Mouse (Mus musculus) hindbrain, embryonic 10.5 days (tissue): ENCODE data around the gene Hmcn1. TPM values are rescaled to one million over a fixed set of nuclear protein-coding genes. Genes with fewer than 3 reads are reported as not detected.

Source experiments
- DNase-seq: peaks from one replicate; pipeline ENCODE4 v3.0.0-alpha.2; 2017; ENCODE audit warnings: low spot score
- H3K27ac ChIP-seq: fragments of 300-500 bp; sonication (generic); 2 replicates; pipeline ENCODE4 v1.5.1; 2016; ENCODE audit warnings: mild to moderate bottlenecking, moderate library complexity
- H3K27me3 ChIP-seq: fragments of 300-500 bp; sonication (generic); 2 replicates; pipeline ENCODE4 v1.6.1; 2016; ENCODE audit warnings: mild to moderate bottlenecking; ENCODE audit not compliant: poor library complexity, insufficient read depth, severe bottlenecking
- H3K36me3 ChIP-seq: fragments of 300-500 bp; sonication (generic); 2 replicates; pipeline ENCODE4 v1.6.1; 2016; ENCODE audit warnings: mild to moderate bottlenecking, moderate library complexity
- H3K4me1 ChIP-seq: fragments of 300-500 bp; sonication (generic); replicated peaks from 2 replicates; pipeline ENCODE4 v1.6.1; 2016; ENCODE audit warnings: mild to moderate bottlenecking
- H3K4me3 ChIP-seq: fragments of 300-500 bp; sonication (generic); 2 replicates; pipeline ENCODE4 v1.5.1; 2016; ENCODE audit warnings: mild to moderate bottlenecking, moderate library complexity
- H3K9me3 ChIP-seq: fragments of 300-500 bp; sonication (generic); 2 replicates; pipeline ENCODE4 v1.6.1; 2016; ENCODE audit warnings: mild to moderate bottlenecking, moderate library complexity
- WGBS: fragments of 180-500 bp; shearing (Covaris S2); methylation state at CpG from one replicate; pipeline ENCODE4 v1.1.7; 2016; 5-methylcytosine and 5-hydroxymethylcytosine counted together
- polyA plus RNA-seq: library from polyadenylated mRNA; unstranded; fragments of >200 nt; fragmentation: Nextera tagmentation; extraction: Ambion mirVana; gene quantifications from 2 replicates; pipeline ENCODE4 v1.2.1, GENCODE M21; 2016

Gene Hmcn1
- polyA plus RNA-seq, 1 experiment from 2014 or later = 6.9 TPM

- H3K36me3 ChIP-seq = peaks cover 10% of the 10 kb centered on the region
- 91% methylated on average over 3 of the region's 3 CpGs for WGBS
- H3K4me3 ChIP-seq = no peak overlapping the region
- DNase-seq = no peak
- H3K27me3 ChIP-seq = no peaks in the 10 kb centered on the region
- H3K4me1 ChIP-seq = no peaks in the 10 kb centered on the region
- no peak overlapping the region for H3K27ac ChIP-seq
- H3K9me3 ChIP-seq = no peaks in the 10 kb centered on the region
Observed at GRCm38 (mm10) chr1:150631856-150632171, 361.4 kb downstream of the Hmcn1 start.

DNA sequence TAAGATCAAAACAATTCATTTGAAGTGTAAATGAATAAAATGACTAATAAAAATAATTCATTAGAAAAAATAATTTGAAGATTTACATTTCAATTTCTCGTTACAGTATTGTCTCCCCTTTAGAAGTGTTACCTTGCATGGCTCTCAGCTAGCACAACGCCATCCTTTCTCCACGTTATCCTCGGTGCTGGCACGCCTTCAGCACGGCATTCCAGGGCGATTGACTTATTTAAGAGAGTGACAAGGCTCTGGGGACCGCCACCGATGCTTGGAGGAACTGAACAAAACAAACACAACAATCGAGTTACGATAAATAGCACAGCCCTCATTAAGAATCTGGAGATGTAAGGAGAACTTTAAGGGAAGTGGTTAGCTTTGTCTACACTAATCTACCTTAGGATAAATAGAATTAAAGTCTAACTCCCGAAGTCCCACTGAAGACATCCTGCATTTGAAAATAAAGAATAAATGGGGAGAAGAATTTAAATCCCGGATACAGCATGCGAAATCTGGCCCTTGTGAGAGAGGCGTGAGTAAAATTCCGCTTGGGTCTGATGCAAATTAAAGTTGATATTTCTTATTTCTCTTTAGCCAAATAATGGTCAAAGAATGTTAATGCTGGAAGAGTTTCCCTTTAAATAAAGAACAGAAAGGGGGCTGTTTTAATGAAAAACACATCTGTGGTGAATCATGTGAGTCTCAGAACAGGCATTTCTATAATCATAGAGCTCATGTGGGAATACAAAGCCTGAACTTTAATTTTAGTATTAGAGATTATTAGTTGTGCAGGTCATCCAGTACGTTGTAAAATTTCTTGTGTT lies 362.0 kb downstream of the Hmcn1 start:
- peaks cover 10% of the 10 kb centered on the region for H3K36me3 ChIP-seq
- H3K9me3 ChIP-seq = no peaks in the 10 kb centered on the region
- H3K27me3 ChIP-seq = no peaks in the 10 kb centered on the region
- 85% methylated on average over 17 of the region's 17 CpGs for WGBS
- H3K27ac ChIP-seq = no peak overlapping the region
- no peaks in the 10 kb centered on the region for H3K4me1 ChIP-seq
- DNase-seq = no peak
- no peak overlapping the region for H3K4me3 ChIP-seq

GRCm38 (mm10) chr1:150623226-150623625 lies 370.0 kb downstream of the Hmcn1 start:
- peaks cover 8% of the 10 kb centered on the region; the same call in 1 of the 2 replicates for H3K36me3 ChIP-seq
- H3K27me3 ChIP-seq = no peaks in the 10 kb centered on the region
- no peaks in the 10 kb centered on the region for H3K9me3 ChIP-seq
- no peak overlapping the region for H3K4me3 ChIP-seq
- H3K27ac ChIP-seq = no peak overlapping the region
- 0 out of 2 replicates have a peak, but pooled peaks cover 3% of the 10 kb centered on the region for H3K4me1 ChIP-seq
- WGBS = 96% methylated on average over 2 of the region's 2 CpGs
- DNase-seq = no peak

DNA sequence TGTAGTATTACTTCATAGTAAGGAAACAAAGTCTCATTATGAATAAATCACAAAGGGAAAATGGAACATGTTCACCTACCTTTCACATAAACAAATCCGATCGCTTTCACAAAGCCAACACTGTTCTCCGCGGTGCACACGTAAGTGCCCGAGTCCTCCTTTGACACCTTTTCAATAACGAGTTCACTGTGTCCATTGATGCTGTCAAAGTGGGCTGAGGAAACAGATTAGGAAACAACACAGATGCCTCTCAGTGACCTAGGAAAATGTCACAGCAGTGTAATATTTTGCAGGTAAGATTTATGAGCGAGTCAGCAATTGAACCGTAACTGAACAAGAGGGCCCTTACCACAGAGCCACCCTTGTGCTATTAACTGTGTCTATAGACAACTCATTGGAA lies 382.7 kb downstream of the Hmcn1 start:
- 88% methylated on average over 9 of the region's 9 CpGs for WGBS
- H3K4me1 ChIP-seq = no peaks in the 10 kb centered on the region

DNA sequence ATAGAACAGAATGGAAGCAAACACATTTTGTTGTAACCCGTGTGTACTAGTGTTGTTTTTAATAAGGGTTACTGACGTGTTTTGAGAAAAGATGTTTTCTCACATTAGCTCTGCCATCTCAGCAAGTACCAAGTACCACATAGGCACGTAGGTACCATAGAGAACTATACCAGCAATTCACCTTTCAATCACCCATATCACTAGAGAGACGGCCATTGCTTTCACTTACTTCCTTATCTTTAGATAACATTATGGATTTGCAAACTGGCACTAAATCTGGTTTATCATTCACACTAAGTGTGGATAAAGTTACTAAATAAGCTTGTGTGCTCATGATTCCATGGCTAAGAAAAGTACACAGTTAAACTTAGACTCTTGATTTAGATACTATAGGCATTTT lies 387.1 kb downstream of the Hmcn1 start:
- WGBS = 91% methylated on average over 4 of the region's 4 CpGs
- Histone ChIP-seq H3K9me3 (no peaks in the 10 kb centered on the region), H3K4me3 (no peak overlapping the region), H3K27ac (no peak overlapping the region), H3K27me3 (no peaks in the 10 kb centered on the region), H3K36me3 (no peaks in the 10 kb centered on the region), H3K4me1 (no peaks in the 10 kb centered on the region)
- no peak for DNase-seq

More for the DNA sequence above, 382.7 kb downstream of the Hmcn1 start:
- Histone ChIP-seq H3K9me3 (no peaks in the 10 kb centered on the region), H3K27ac (no peak overlapping the region), H3K27me3 (no peaks in the 10 kb centered on the region), H3K36me3 (no peaks in the 10 kb centered on the region), H3K4me3 (no peak overlapping the region)
- no peak for DNase-seq

DNA sequence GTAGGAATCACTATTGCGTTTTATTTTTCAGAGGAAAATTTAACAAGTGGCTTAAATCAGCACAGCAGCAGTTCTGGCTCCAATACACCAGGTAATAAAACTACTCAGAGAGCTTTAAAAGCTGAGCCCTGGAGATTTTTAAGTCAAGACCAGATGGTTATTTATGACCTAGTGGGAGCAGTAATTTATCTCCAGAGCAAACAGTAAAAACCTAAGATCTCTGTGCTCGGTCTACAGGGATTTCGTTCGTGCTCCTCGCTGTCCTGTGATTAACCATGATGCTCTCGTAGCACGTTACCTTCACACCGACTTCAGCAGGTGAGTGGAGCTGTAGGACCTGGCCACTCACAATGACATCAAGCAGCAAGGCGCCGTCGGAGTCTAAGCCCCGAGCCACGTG lies 399.6 kb downstream of the Hmcn1 start:
- H3K9me3 ChIP-seq = no peaks in the 10 kb centered on the region
- H3K27me3 ChIP-seq = peaks cover 33% of the 10 kb centered on the region
- WGBS = 95% methylated on average over 13 of the region's 13 CpGs
- DNase-seq = no peak
- H3K27ac ChIP-seq = no peak overlapping the region
- no peaks in the 10 kb centered on the region for H3K4me1 ChIP-seq
- H3K4me3 ChIP-seq = no peak overlapping the region
- no peaks in the 10 kb centered on the region for H3K36me3 ChIP-seq

DNA sequence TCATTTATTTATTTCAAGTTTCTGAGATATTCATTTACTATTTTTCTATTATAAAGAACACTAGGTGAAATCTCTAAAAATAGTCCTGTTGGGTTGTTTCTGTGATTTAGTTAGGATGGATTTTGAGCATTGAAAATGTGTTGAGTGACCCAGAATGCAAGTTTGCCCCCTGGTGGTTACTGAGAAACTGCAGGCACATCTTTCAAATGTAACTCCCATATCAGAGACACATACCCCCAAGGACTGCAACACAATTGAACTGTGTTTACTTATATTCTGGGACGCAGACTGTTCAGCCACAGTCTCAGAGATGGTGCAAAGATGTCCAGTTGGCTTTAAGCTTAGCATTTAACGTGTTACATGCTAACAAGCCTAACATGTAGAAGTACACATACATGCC lies 402.0 kb downstream of the Hmcn1 start:
- Histone ChIP-seq H3K4me3 (no peak overlapping the region), H3K9me3 (no peaks in the 10 kb centered on the region), H3K36me3 (no peaks in the 10 kb centered on the region), H3K27me3 (peaks cover 47% of the 10 kb centered on the region), H3K4me1 (no peaks in the 10 kb centered on the region; the same call in 1 of the 2 replicates), H3K27ac (no peak overlapping the region)
- WGBS = 37% methylated on average over 2 of the region's 2 CpGs
- DNase-seq = peak; percentile 51

GRCm38 (mm10) chr1:150587410-150587809 lies 405.8 kb downstream of the Hmcn1 start:
- Histone ChIP-seq H3K4me1 (peaks cover 8% of the 10 kb centered on the region), H3K27me3 (peaks cover 78% of the 10 kb centered on the region), H3K27ac (no peak overlapping the region), H3K36me3 (0 out of 2 replicates have a peak, but pooled peaks cover 4% of the 10 kb centered on the region), H3K9me3 (no peaks in the 10 kb centered on the region), H3K4me3 (no peak overlapping the region)
- DNase-seq = peak; percentile 60

GRCm38 (mm10) chr1:150584477-150584876 lies 408.8 kb downstream of the Hmcn1 start:
- DNase-seq = no peak
- 86% methylated on average over 2 of the region's 2 CpGs for WGBS
- Histone ChIP-seq H3K9me3 (no peaks in the 10 kb centered on the region), H3K36me3 (0 out of 2 replicates have a peak, but pooled peaks cover 4% of the 10 kb centered on the region), H3K27me3 (peaks cover 82% of the 10 kb centered on the region), H3K4me3 (no peak overlapping the region), H3K4me1 (peaks cover 8% of the 10 kb centered on the region), H3K27ac (no peak overlapping the region)

GRCm38 (mm10) chr1:150583734-150584133 lies 409.5 kb downstream of the Hmcn1 start:
- peak; percentile 54 for DNase-seq
- Histone ChIP-seq H3K4me3 (no peak overlapping the region), H3K36me3 (0 out of 2 replicates have a peak, but pooled peaks cover 4% of the 10 kb centered on the region), H3K4me1 (peaks cover 8% of the 10 kb centered on the region), H3K9me3 (no peaks in the 10 kb centered on the region), H3K27ac (peak overlapping the region; percentile 24; the same call in 1 of the 2 replicates), H3K27me3 (peaks cover 82% of the 10 kb centered on the region)
- 33% methylated on average over 8 of the region's 8 CpGs for WGBS

DNA sequence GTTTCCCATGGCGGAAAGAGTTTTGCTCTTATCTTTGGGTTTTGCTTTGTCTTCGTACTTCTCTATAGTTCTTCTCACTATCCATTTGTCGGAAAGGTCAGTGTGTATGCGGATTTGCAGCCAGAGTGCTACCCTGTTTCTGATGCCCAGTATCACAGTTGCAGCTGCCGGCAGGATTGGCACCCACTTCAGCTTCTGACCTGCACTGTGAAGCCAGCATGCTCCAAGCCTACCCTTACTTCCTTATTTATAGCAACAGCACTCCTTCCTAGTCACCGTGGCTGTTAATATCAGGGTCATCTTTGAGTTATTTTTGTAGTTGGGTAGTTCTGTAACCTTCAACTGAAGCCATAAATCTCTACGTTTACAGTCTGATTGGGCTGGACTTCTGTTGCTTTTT lies 412.7 kb downstream of the Hmcn1 start:
- H3K4me3 ChIP-seq = no peak overlapping the region
- no peak for DNase-seq
- H3K27me3 ChIP-seq = peaks cover 66% of the 10 kb centered on the region
- H3K36me3 ChIP-seq = 0 out of 2 replicates have a peak, but pooled peaks cover 4% of the 10 kb centered on the region
- no peak overlapping the region for H3K27ac ChIP-seq
- 95% methylated on average over 7 of the region's 7 CpGs for WGBS
- H3K9me3 ChIP-seq = no peaks in the 10 kb centered on the region
- peaks cover 8% of the 10 kb centered on the region for H3K4me1 ChIP-seq

GRCm38 (mm10) chr1:150573407-150573806 lies 419.8 kb downstream of the Hmcn1 start:
- Histone ChIP-seq H3K4me1 (peaks cover 14% of the 10 kb centered on the region), H3K9me3 (no peaks in the 10 kb centered on the region), H3K36me3 (no peaks in the 10 kb centered on the region), H3K4me3 (no peak overlapping the region), H3K27me3 (peaks cover 8% of the 10 kb centered on the region; the same call in 1 of the 2 replicates), H3K27ac (no peak overlapping the region)
- WGBS = 94% methylated on average over 8 of the region's 8 CpGs
- no peak for DNase-seq

- no peak overlapping the region for H3K27ac ChIP-seq
- 19% methylated on average over 4 of the region's 4 CpGs for WGBS
- peaks cover 7% of the 10 kb centered on the region; the same call in 1 of the 2 replicates for H3K27me3 ChIP-seq
- no peaks in the 10 kb centered on the region for H3K36me3 ChIP-seq
- H3K4me3 ChIP-seq = no peak overlapping the region
- no peaks in the 10 kb centered on the region for H3K9me3 ChIP-seq
- peaks cover 14% of the 10 kb centered on the region for H3K4me1 ChIP-seq
- DNase-seq = no peak
Observed at GRCm38 (mm10) chr1:150570562-150571156, 422.6 kb downstream of the Hmcn1 start.
